Mouse (Mus musculus) hematopoietic stem cell, adult 5-6 weeks (primary cell): ENCODE data around the gene Sik2. TPM values are rescaled to one million over a fixed set of nuclear protein-coding genes. Genes with fewer than 3 reads are reported as not detected.

Source experiments
- ATAC-seq, 2 experiments: fragments of 125-278 bp in 1 of 2; replicated peaks in 1 of 2; 2 replicates each; pipeline ENCODE4 v1.8.0; 2016 to 2017; ENCODE audit warnings: inconsistent platforms in 2 of 2, mild to moderate bottlenecking in 2 of 2, moderate number of reproducible peaks in 2 of 2, low read depth in 1 of 2, moderate TSS enrichment in 1 of 2; ENCODE audit not compliant: low FRiP score in 2 of 2, poor library complexity in 2 of 2, severe bottlenecking in 2 of 2, insufficient read depth in 1 of 2, low TSS enrichment in 1 of 2
- total RNA-seq: library from RNA; stranded (forward); fragments of 172-1452, 232-1000 nt; gene quantifications from 2 replicates; pipeline ENCODE4 v1.2.3, GENCODE M21; 2017

The Sik2 gene
- 17.9 and 20.9 TPM in 2 replicates for total RNA-seq

DNA sequence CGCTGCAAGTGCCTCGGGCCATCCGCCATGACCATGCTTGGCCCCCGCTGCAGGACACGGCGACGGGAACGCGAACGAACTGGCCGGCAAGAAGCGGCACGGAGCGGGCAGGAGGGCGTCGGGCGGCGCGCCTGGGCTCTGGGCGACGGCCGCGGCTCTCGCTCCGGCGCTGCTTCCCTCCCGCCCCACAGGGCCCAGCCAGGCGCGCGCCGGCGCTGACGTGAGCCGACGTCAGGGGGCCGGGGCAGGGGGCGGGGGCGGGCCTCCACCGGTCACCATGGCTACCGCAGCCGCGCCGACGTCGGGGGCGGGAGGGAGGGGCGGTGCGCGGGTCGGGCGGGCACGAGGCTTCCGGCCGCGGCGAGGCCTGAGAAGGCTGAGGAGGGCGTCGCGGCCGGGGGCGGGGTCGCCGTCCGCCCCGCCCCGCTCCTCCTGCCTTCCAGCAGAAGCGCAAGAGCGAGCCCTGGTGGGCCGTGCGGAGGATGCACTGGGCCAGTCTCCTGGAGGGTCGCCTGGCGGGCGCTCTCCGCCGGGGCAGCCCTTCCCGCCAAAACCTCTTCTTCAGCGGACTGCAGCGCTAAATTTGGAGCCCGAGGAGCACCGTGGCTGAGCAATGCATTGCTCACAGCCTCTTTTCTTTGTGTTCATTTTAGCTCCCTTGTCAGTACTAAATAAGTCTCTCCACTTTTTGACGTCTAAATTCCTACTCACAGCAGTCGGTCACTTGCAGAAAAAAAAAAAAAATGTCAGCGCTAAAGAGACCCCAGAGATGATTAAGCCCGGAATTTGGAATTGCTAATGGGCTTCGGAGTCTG, at the start of gene Sik2:
Gene Sik2, minus strand, starts transcription at position 233 of the 815 bp plus-strand sequence.
- ATAC-seq: peak; percentile 90 to 92

DNA sequence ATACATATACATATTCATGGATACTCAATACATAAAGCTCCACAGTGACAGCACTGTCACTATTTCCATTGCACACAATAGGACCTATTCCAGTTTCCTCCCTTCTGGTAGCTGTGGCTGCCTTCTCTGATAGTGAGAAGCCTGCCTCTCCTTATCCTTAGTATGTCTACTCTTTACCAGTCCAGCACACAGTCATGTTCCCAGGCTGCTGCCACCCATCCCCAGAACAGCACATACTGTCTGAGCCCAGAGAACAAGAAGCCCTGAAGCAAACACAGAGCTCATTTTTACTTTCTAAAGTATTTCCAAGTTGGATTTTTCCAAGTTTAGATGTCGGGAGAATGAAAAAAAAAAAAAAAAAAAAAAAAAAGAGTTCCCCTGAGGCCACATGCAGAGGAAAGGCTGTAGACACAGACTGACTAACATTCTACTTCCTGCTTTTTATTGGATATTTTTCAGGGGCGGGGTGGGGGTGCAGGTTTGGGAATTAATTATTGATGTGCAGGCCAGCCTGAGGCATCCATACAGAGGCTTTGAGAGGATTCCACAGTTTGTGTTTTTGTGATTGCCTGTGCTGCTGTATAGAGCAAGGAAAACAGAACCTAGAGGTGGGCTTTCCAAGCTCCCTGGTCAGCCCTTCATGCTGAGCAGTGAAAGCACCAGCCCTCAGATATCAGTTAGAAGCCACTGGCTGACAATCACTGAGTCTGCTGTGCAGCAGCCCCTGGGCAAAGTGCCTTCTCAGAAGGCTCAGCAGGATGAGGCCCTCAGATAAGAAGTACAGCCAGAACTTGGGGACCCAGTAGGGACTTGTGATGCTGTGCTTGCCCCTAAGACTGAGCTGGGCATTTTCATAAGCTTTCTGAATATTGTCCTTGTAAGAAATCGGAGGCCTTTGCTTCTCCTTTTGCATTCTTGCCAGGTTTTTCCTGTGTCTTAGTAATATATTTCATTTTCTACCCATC, 47.8 kb upstream of the Sik2 start:
- ATAC-seq: no peak

DNA sequence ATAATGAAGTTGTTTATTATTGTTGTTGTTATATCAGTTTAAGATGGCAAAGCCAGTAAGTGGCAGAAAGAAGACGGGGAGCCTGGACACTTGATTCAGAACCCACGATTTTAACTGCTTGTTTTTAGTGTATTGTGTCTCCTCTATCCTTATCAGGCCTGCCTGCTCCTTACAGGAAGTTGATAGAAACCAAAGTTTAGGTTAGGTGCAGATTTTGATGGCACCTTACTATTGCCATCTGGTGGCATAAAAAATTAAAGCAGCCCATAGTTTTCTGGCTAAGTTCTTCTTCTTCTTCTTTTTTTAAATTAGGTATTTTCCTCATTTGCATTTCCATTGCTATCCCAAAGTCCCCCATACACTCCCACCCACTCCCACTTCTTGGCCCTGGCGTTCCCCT, 43.3 kb upstream of the Sik2 start:
- ATAC-seq: peak in 1 of 2 experiments; percentile 67; a peak in 2 of 4 replicates

DNA sequence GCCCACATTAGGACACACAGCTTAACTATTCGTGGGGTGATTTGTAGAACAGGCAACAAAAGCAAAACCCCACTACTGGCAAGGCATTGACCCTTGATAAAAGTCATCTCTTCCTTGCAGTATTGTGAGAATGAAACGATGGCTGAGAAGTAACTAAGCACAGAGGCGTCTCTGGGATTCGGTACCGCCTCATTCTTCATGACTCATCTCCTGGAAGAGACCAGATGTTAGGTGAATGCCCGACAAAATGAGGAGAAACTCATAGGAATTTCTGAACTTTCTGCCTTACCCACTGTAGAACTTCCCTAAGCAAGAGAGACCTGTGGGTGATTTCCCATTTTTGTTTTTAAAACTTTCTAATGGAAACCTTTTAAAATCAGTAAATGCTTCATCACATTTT, 33.3 kb upstream of the Sik2 start:
- no peak for ATAC-seq

DNA sequence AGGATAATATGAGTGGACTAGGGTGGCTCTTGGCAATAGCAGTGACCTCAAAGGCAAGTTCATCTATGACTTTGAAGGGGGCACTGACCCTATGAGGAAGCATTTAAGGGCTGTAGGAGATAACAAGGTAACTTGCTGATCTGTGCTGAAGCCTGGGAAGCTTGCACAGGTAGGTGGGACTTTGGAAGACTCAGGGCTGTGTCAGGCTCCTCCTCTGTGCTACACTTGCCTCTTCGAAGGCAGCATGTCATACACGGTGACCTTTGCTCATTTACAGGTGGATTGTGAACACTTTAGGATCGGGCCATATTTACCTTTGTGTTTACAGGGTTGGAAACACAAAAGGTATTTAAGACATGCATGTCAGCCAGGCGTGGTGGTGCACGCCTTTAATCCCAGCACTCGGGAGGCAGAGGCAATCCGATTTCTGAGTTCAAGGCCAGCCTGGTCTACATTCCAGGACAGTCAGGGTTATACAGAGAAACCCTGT, 32.7 kb upstream of the Sik2 start:
- ATAC-seq: no peak

DNA sequence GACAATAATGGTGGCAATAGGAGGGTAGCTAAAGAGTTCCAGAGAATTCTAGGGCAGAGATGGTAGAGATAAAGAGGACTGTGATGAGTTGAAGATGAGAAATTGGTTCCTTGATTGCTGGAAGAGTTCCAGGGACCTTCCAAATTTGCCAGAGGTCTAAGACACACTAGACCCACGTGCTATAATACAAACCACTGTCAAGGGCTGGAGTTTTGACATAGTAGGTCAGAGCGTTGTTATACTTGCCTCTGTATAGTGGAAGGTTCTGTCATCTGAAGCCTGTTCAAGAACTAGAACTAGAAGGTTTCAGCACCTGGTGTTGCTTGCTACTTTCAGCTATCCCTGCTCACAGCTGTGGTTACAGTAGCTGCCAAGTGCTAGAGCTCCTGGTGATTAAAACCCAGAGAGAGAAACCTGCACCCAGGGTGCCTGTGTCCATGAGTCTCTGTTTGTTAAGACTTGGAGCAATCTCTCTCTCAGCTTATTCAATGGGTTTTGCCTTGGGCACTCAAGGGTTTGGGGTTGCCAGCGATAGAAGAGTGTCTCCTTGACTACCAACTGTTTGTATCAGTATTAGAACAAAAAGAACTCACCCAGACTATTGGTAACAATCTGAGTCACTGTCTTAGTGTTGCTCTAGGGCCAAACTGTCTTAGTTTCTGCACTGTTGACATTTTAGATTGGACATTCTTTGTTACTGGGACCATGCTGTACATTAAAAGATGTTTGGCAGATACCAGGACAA, 24.1 kb upstream of the Sik2 start:
- no peak for ATAC-seq

DNA sequence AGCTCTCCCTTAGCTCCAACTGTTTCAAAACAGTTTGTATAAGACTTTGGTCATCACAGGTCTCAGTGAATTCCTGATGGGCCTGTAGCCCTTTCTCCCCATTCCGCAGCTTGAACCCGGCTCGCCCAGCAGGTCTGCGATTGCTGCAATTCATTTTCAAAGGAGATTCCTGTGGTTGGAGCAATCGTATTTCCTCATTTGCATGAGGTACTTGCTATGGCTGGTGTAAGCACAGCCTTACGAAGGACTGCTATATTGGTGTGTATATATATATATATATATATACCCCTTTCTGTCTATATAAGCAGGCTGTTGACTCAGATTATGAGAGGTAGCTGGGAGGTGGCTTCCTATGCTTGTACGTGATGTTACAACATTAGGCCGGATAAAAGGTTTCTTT, 23.4 kb upstream of the Sik2 start:
- peak in 1 of 2 experiments; percentile 56; a peak in 1 of 4 replicates for ATAC-seq

DNA sequence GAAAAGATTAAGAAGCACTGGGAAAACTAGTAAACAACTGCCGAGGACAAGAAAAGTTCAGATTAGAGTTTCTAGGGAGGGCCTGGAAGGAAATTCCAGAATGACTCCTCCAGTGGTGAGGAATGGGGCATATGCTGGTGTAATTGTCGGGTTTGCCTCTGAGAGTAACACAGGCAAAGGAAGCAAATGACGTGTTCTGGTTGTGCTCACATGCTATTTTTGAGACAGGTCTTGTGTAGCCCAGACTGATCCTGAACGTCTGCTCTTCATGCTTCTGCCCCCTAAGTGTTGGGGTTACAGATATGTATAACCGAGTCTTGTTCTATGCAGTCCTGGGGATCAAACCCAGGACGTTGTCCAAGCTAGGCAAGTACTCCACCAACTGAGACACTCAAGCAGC, 22.7 kb upstream of the Sik2 start:
- no peak for ATAC-seq

DNA sequence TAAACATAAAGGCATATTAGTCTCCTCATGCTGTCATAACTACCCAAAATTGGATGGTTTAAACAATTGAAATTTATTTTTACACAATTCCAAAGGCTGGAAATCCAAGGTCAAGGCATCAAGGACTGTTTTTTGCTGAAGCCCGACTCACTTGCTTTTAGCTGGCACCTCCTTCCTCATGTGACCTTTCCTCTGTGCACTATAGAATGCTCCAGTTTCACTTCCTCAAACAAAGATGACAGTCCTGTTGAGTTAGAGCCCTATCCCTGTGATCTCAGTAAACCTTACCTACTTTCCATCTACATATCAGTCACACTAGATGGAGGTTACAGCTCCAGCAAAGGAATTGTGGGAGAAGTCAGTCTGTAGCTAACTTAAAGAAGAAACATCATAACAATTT, 21.3 kb upstream of the Sik2 start:
- ATAC-seq: peak; percentile 72 to 86

DNA sequence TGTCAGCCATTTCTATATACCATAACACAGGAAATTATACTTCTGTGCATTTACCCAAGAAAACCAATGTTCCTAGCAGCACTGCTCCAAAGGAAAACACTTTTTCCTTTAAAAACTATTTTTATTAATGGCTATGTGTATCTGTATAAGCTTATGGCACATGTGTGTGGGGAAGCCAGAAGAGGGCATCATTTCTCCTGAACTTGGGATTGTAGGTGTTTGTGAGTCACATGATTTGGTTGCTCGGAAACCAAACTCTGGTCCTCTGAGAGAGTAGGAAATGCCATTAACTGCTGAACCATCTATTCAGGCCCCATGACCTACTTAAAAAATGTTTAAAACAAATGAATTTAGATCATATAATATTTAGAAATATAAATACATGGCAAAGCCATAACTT, 18.1 kb upstream of the Sik2 start:
- no peak for ATAC-seq

DNA sequence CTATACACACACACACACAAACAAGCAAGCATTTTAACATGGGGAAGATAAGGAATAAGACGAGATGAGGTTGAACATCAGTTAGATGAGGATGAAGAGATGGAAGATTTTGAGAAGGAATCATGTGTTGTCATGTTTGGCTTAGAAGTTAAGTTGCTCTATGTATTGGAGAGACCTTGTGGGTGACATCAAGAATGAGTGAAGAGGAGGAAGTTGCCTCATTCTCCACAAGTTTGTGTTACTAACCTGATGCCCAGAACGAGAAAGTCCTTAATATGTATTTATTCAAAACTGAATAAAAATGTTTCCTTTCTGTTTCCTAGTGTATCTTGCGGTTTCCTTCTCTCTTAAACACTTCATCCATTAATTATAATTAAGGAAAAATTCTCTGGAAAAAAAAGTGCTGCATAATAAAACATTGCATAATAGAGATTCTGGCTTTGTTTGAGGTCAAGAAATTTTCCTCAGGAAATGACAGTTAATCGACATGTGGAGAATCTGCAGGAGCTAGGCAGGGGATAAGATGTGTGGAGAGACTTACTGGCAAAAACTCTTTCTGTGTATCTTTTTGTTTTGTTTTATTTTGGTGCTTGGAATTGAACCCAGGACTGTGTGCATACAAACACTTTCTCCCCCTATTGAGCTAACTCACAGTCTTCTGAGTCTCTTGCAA, 12.4 kb upstream of the Sik2 start:
- no peak for ATAC-seq

DNA sequence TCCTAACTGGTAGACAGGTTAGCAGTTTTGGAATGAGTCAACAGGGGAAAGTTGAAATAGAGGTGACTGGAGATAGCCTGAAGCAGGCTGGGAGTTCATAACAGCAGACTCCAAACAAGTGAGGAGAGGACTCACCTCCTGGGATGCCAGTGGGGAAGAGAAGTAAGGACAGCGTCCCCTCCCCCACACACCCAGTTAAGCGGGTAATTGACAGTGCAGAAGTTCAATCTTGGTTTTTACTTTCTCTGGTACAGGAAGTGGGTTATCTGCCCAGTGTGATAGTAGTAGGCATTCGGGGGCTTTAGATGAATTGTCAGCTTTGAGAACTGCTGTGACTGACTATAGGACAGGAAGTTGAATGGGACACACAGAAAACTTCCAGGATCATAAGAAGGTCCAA, 11.5 kb upstream of the Sik2 start:
- ATAC-seq: peak; percentile 17 to 48; a peak in 3 of 4 replicates

DNA sequence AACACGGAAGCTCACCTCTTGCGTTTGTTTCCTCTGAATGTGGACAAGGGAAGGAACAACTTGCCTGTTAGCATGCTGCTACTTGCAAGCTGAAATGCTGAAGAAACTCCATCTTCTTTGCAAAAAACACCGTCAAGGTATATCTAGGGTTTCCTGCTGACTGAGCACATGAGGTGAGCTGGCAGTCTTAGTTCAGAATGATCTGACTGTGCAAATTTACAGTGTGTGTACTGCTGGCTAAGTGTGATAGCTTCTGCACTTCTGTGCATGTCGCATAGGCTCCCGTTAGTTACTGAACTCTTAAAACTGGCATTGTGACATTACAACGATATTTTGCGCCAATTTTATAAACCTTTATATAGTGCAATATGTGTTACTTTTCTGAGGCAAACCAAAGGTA, 10.8 kb upstream of the Sik2 start:
- no peak for ATAC-seq

DNA sequence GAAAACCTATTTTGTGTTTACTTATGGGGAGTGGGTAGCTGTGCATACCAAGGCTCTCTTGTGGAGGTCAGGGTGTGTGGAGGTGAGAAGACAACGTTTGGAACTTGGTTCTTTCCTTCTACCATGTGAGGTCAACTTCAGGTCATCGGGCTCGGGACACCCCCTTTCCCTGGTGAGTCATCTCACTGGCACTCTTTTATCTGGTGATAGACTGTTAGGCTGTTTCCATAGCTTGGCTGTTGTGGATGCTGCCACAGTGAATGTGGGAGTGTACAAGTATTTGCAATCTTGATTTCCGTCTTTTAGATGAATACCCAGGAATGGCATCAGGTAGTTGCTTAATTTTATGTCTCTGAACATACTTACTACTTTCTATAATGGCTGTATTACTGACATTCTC, 6.9 kb upstream of the Sik2 start:
- ATAC-seq: no peak

DNA sequence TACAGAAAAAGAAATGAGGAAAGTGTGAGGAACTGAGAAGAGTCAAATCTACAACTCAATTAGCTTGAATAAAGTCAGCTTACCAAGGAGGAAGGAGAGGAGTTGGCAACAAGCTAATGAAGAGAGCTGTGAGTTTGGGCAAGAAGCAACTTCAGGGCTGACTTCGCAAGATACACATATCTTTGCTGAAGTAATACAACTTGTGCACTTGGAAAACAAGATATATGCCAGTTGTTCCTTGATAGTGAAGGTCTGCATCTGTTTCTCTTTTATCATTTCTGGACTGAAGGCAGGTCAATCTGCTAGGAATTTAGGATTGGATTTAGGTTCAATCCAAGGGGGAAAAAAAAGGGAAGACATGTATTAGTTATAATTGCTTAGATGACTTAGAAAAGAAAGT, 4.8 kb upstream of the Sik2 start:
- no peak for ATAC-seq

DNA sequence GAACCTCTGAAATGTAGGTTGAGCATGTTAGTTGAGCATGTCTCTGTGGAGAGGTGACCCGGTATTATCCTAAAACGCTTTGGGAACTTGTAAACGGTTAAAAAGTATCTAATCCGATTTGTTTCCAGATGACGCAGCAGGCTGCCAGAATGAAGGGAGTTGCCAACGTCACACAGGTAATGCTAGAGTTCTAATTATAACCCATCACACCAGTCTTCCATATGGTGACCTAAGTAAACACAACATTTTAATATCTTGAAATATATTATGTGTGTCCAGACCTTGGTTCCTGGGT, 730 bp upstream of the Sik2 start:
- no peak for ATAC-seq
